Mouse (Mus musculus): ENCODE measurements at regions not wholly inside any gene's neighbourhood (a gene's known extent, or its start where the extent isn't known, plus 50 kb on each side); places are given as distances from the start of the nearest gene placed in this dataset.

- DNase-seq = no peak
Observed at GRCm38 (mm10) chr10:18907276-18907960, 62.6 kb downstream of the Perp start.

- no peak for DNase-seq
Observed at GRCm38 (mm10) chr10:18909307-18909706, 64.5 kb downstream of the Perp start.

- DNase-seq = peak in 1 of 2 experiments; percentile 48
Observed at GRCm38 (mm10) chr10:18910898-18911297, 66.1 kb downstream of the Perp start.

- no peak for DNase-seq
Observed at GRCm38 (mm10) chr10:18917120-18917616, 72.3 kb downstream of the Perp start.

GRCm38 (mm10) chr10:18923088-18923821 lies 78.4 kb downstream of the Perp start:
- no peak for DNase-seq

GRCm38 (mm10) chr10:18927811-18928210 lies 83.0 kb downstream of the Perp start:
- no peak for DNase-seq

GRCm38 (mm10) chr10:18931344-18931743 lies 84.1 kb downstream of the Tnfaip3 start:
- no peak for DNase-seq

GRCm38 (mm10) chr10:18941447-18941846 lies 74.0 kb downstream of the Tnfaip3 start:
- no peak for DNase-seq

- DNase-seq = no peak
Observed at GRCm38 (mm10) chr10:18941908-18942307, 73.5 kb downstream of the Tnfaip3 start.

GRCm38 (mm10) chr10:18943296-18944075 lies 72.0 kb downstream of the Tnfaip3 start:
- DNase-seq = no peak

GRCm38 (mm10) chr10:18946727-18947126 lies 68.7 kb downstream of the Tnfaip3 start:
- DNase-seq = no peak

Measured in kidney, adult 8-10 months (tissue).